Mouse (Mus musculus) forebrain, embryonic 12.5 days (tissue): ENCODE results near the gene Nop16. TPM values are rescaled to one million over a fixed set of nuclear protein-coding genes. Genes with fewer than 3 reads are reported as not detected.

Source experiments
- ATAC-seq: fragments of 200-750 bp; cut with Nextera tagmentation; 2 replicates; pipeline ENCODE4 v1.8.0; 2017; ENCODE audit warnings: moderate TSS enrichment; ENCODE audit not compliant: low FRiP score
- H3K27ac ChIP-seq: fragments of 300-500 bp; sonication (generic); 2 replicates; pipeline ENCODE4 v1.5.1; 2016; ENCODE audit warnings: mild to moderate bottlenecking
- H3K27me3 ChIP-seq: fragments of 300-500 bp; sonication (generic); 2 replicates; pipeline ENCODE4 v1.6.1; 2016; ENCODE audit warnings: mild to moderate bottlenecking
- H3K36me3 ChIP-seq: fragments of 300-500 bp; sonication (generic); replicated peaks from 2 replicates; pipeline ENCODE4 v1.6.1; 2016; ENCODE audit warnings: mild to moderate bottlenecking
- H3K4me1 ChIP-seq: fragments of 300-500 bp; sonication (generic); 2 replicates; pipeline ENCODE4 v1.6.1; 2016
- H3K4me2 ChIP-seq: fragments of 300-500 bp; sonication (generic); 2 replicates; pipeline ENCODE4 v1.6.1; 2016; ENCODE audit warnings: mild to moderate bottlenecking, moderate library complexity
- H3K4me3 ChIP-seq: fragments of 300-500 bp; sonication (generic); replicated peaks from 2 replicates; pipeline ENCODE4 v1.5.1; 2016; ENCODE audit warnings: mild to moderate bottlenecking
- H3K9ac ChIP-seq: fragments of 300-500 bp; sonication (generic); 2 replicates; pipeline ENCODE4 v1.6.1; 2016; ENCODE audit warnings: mild to moderate bottlenecking
- H3K9me3 ChIP-seq: fragments of 300-500 bp; sonication (generic); 2 replicates; pipeline ENCODE4 v1.6.1; 2016
- WGBS: fragments of 180-500 bp; shearing (Covaris S2); methylation state at CpG from one replicate; pipeline ENCODE4 v1.1.7; 2016; 5-methylcytosine and 5-hydroxymethylcytosine counted together
- polyA plus RNA-seq: library from polyadenylated mRNA; unstranded; fragments of >200 nt; fragmentation: Nextera tagmentation; extraction: Ambion mirVana; gene quantifications from 2 replicates; pipeline ENCODE4 v1.2.1, GENCODE M21; 2016

The Nop16 gene
- polyA plus RNA-seq, 1 experiment from 2014 or later: 62.0 TPM

DNA sequence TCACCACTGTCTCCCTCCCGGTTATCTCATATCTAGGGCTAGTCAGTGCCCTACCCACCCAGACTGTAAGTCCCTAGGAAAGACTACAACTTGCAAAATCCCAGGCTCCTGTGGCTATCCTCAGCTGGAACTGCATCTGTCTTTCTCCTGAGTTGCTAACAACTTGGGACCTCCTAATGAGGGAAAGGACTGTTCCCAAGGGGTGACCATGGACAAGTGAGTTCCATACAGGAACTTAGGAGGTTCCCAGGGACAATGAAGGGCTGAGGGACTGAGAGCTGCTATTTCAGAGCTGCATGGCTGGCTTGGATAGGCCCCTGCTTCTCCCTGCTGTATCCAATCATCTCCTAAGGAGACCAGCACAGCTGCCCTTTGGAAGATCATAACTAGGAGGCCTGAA is 19.4 kb upstream of the Nop16 start:
- peaks cover 64% of the 10 kb centered on the region for H3K27me3 ChIP-seq
- no peak overlapping the region for H3K4me2 ChIP-seq
- H3K9ac ChIP-seq: no peak overlapping the region

DNA sequence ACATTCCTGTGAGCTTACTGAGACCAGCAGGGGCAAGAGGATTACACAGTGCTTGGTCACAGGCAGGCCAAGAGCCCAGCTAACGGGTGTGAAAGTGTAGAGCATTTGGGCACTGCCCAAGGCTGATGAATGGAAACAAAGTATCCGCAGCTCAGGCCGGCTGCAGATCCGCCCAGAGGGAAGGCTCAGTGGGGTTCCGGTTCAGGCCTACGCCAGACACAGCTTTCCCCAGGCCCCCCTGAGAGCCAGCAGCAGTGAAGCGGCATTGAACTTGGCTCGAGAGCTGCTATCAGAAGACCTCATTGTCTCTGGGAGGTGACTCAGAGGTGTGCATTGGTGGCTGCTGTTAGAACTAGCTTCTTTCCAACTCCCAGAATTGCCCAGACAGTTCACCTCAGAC is 18.8 kb upstream of the Nop16 start:
- Histone ChIP-seq H3K27ac (no peak overlapping the region), H3K9ac (no peak overlapping the region), H3K9me3 (no peaks in the 10 kb centered on the region), H3K4me3 (no peak overlapping the region), H3K4me1 (peaks cover 29% of the 10 kb centered on the region), H3K27me3 (peaks cover 64% of the 10 kb centered on the region), H3K4me2 (peak overlapping the region; percentile 21; the same call in 1 of the 2 replicates), H3K36me3 (no peaks in the 10 kb centered on the region)
- ATAC-seq: no peak
- 8% methylated on average over 8 of the region's 8 CpGs for WGBS

More for the DNA sequence above, 19.4 kb upstream of the Nop16 start:
- 14% methylated on average over 1 of the region's 1 CpGs for WGBS
- no peaks in the 10 kb centered on the region for H3K9me3 ChIP-seq
- no peak overlapping the region for H3K4me3 ChIP-seq
- no peak for ATAC-seq
- peaks cover 24% of the 10 kb centered on the region for H3K4me1 ChIP-seq
- H3K27ac ChIP-seq: no peak overlapping the region
- no peaks in the 10 kb centered on the region for H3K36me3 ChIP-seq

- H3K4me3 ChIP-seq: no peak overlapping the region
- no peak overlapping the region for H3K4me2 ChIP-seq
- 77% methylated on average over 3 of the region's 3 CpGs for whole genome bisulfite sequencing
- H3K9ac ChIP-seq: no peak overlapping the region
- H3K36me3 ChIP-seq: no peaks in the 10 kb centered on the region
- no peak overlapping the region for H3K27ac ChIP-seq
- H3K4me1 ChIP-seq: peaks cover 34% of the 10 kb centered on the region
- ATAC-seq: no peak
- H3K9me3 ChIP-seq: no peaks in the 10 kb centered on the region
- H3K27me3 ChIP-seq: peaks cover 68% of the 10 kb centered on the region
These were observed 18.1 kb upstream of the Nop16 start for GRCm38 (mm10) chr13:54608002-54608401.

DNA sequence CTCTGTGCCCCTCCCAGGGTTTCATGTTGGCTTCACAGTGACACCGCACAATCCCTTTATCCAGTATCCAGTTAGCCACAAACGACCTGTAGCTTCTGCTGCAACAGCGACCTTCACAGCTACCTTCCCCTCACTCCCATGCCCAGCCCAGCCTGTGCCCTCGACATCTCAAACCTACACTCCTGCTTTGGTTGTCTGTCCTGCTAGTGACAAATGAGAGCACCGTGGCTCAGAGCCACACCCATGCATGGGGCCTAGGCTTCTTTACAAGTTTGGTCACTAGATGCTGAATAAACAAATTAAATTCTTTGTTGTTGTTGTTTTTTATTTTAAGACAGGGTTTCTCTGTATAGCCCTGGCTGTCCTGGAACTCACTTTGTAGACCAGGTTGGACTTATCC is 17.3 kb upstream of the Nop16 start:
- Histone ChIP-seq H3K27me3 (peaks cover 76% of the 10 kb centered on the region), H3K4me2 (no peak overlapping the region), H3K27ac (no peak overlapping the region), H3K4me1 (peaks cover 34% of the 10 kb centered on the region), H3K9me3 (no peaks in the 10 kb centered on the region), H3K9ac (no peak overlapping the region), H3K36me3 (no peaks in the 10 kb centered on the region), H3K4me3 (no peak overlapping the region)
- WGBS: 77% methylated on average over 5 of the region's 5 CpGs
- ATAC-seq: no peak

- no peak for ATAC-seq
- Histone ChIP-seq H3K27ac (no peak overlapping the region), H3K4me3 (no peak overlapping the region), H3K27me3 (peaks cover 77% of the 10 kb centered on the region), H3K9me3 (no peaks in the 10 kb centered on the region), H3K4me2 (no peak overlapping the region), H3K36me3 (no peaks in the 10 kb centered on the region), H3K4me1 (peaks cover 21% of the 10 kb centered on the region), H3K9ac (no peak overlapping the region)
- 78% methylated on average over 5 of the region's 5 CpGs for WGBS
These were observed 15.5 kb upstream of the Nop16 start for GRCm38 (mm10) chr13:54605426-54605825.

GRCm38 (mm10) chr13:54604221-54604620 is 14.3 kb upstream of the Nop16 start:
- no peak overlapping the region for H3K4me2 ChIP-seq
- peaks cover 65% of the 10 kb centered on the region for H3K27me3 ChIP-seq
- no peak overlapping the region for H3K4me3 ChIP-seq
- H3K9me3 ChIP-seq: no peaks in the 10 kb centered on the region
- 31% methylated on average over 4 of the region's 4 CpGs for WGBS
- ATAC-seq: no peak
- H3K36me3 ChIP-seq: 0 out of 2 replicates have a peak, but pooled peaks cover 2% of the 10 kb centered on the region
- H3K27ac ChIP-seq: no peak overlapping the region
- H3K4me1 ChIP-seq: peaks cover 19% of the 10 kb centered on the region
- H3K9ac ChIP-seq: no peak overlapping the region

DNA sequence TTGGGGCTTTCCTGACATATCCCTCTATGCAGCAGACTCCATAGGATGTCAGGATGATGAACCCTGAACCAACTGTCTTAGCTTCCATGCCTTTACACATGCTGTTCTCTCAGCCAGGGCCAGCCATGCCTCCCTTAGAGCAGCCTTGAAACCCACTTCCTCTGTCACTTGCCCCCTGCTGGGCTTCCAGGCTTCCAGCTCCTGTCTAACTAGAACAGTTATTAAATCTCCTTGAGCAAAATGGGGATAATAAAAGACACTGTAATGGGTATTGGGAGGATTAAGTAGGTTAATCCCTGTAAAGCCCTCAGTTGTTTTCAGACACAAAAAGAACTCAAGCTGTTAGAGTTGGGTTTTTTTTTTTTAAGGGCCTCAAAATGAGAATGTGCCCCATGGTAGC is 13.6 kb upstream of the Nop16 start:
- Histone ChIP-seq H3K36me3 (0 out of 2 replicates have a peak, but pooled peaks cover 5% of the 10 kb centered on the region), H3K4me3 (no peak overlapping the region), H3K4me2 (no peak overlapping the region), H3K4me1 (peaks cover 12% of the 10 kb centered on the region; the same call in 1 of the 2 replicates), H3K9ac (no peak overlapping the region), H3K27ac (no peak overlapping the region), H3K27me3 (peaks cover 58% of the 10 kb centered on the region), H3K9me3 (no peaks in the 10 kb centered on the region)
- no peak for ATAC-seq

- peaks cover 57% of the 10 kb centered on the region for H3K27me3 ChIP-seq
- 57% methylated on average over 3 of the region's 3 CpGs for WGBS
These were observed 12.8 kb upstream of the Nop16 start for GRCm38 (mm10) chr13:54602639-54603111.

GRCm38 (mm10) chr13:54598622-54599143 is 8.8 kb upstream of the Nop16 start:
- no peak overlapping the region for H3K9ac ChIP-seq
- H3K4me3 ChIP-seq: no peak overlapping the region
- ATAC-seq: no peak
- peaks cover 5% of the 10 kb centered on the region; the same call in 1 of the 2 replicates for H3K4me1 ChIP-seq
- H3K27ac ChIP-seq: no peak overlapping the region
- WGBS: 89% methylated on average over 12 of the region's 12 CpGs
- H3K9me3 ChIP-seq: no peaks in the 10 kb centered on the region
- H3K4me2 ChIP-seq: no peak overlapping the region
- H3K27me3 ChIP-seq: peaks cover 31% of the 10 kb centered on the region
- H3K36me3 ChIP-seq: peaks cover 11% of the 10 kb centered on the region; the same call in 1 of the 2 replicates

More at GRCm38 (mm10) chr13:54602639-54603111, 12.8 kb upstream of the Nop16 start:
- ATAC-seq: no peak
- H3K27ac ChIP-seq: no peak overlapping the region
- H3K9me3 ChIP-seq: no peaks in the 10 kb centered on the region
- no peak overlapping the region for H3K4me2 ChIP-seq
- no peak overlapping the region for H3K4me3 ChIP-seq
- H3K4me1 ChIP-seq: peaks cover 11% of the 10 kb centered on the region; the same call in 1 of the 2 replicates
- H3K9ac ChIP-seq: no peak overlapping the region
- H3K36me3 ChIP-seq: peaks cover 9% of the 10 kb centered on the region; the same call in 1 of the 2 replicates

DNA sequence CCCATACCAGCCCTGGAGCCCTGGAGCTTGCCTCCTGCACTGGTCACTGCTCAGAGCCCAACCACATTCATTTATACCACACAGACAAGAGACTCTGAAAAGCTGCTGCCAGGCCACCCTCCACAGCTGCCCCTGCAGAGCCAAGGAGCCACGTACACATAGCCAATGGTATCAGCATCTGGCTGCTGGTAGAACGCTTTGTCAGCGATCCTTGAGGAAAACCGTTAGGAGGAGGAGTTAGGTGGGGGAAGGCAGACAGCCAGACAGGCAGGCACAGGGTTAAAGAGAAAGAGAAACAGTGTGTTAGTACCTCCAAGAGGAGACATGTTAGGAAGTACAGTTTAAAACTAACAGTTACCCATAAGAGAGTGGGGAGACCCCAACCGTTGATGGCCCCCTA is 7.0 kb upstream of the Nop16 start:
- peaks cover 2% of the 10 kb centered on the region; the same call in 1 of the 2 replicates for H3K4me1 ChIP-seq
- peaks cover 15% of the 10 kb centered on the region for H3K27me3 ChIP-seq
- WGBS: 73% methylated on average over 5 of the region's 5 CpGs
- no peak overlapping the region for H3K9ac ChIP-seq
- no peak overlapping the region for H3K4me2 ChIP-seq
- no peak overlapping the region for H3K27ac ChIP-seq
- no peaks in the 10 kb centered on the region for H3K9me3 ChIP-seq
- H3K4me3 ChIP-seq: no peak overlapping the region
- ATAC-seq: no peak
- peaks cover 14% of the 10 kb centered on the region; the same call in 1 of the 2 replicates for H3K36me3 ChIP-seq

DNA sequence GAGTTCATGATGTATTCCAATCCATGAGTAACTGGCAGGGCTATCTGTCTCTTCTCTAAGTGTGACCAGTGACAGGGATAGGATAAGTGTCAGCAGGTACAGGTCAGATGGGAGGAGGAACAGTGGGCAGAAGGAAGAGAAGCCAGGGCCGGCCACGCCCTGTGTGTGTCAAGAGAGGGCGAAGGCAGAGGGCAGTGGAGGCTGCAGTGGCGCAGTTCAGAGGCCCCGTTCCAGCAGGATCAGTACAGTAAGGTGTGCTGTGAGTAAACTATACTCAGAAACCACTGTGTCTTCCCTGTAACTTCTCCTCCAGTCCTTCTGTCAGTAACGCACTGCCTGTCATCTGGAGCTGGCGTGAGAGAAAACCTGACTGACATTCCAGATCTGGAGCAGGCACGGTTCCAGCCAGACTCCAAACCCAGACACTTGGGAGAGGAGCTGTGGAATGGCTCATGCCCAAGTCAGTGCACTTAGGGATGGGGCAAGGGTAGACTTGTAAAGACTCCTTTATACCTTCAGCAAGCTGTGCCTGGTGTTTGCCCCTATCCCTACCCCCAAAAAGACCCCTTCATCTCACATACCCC is 6.3 kb upstream of the Nop16 start:
- Histone ChIP-seq H3K4me3 (no peak overlapping the region), H3K27ac (no peak overlapping the region), H3K9ac (no peak overlapping the region), H3K27me3 (peaks cover 11% of the 10 kb centered on the region), H3K9me3 (no peaks in the 10 kb centered on the region), H3K4me1 (peaks cover 9% of the 10 kb centered on the region), H3K36me3 (peaks cover 14% of the 10 kb centered on the region; the same call in 1 of the 2 replicates), H3K4me2 (no peak overlapping the region)
- 89% methylated on average over 8 of the region's 8 CpGs for WGBS
- ATAC-seq: no peak

DNA sequence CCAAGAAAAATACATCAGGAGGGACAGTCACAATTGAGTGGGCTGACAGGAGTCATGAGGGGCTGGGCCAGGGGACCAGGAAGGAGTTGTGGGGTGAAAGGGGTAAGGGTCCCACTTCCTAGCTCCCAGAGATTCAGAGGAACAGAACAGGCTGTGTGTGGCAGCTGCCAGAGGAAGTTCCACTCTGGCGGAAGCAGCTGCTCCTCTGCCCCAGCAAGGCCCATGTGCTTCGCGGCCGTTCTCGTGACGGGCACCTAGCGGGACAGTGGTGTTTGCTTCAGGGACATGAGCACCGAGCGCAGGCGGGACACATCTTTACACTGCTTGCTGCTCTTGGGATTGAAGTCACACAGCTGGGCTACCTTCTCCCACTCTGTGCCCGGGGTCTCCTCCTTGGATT is 3.7 kb upstream of the Nop16 start:
- no peak for ATAC-seq
- 88% methylated on average over 11 of the region's 11 CpGs for WGBS
- 0 out of 2 replicates have a peak, but pooled peaks cover 5% of the 10 kb centered on the region for H3K27me3 ChIP-seq
- H3K4me1 ChIP-seq: peaks cover 23% of the 10 kb centered on the region
- H3K4me2 ChIP-seq: no peak overlapping the region
- no peaks in the 10 kb centered on the region for H3K9me3 ChIP-seq
- H3K9ac ChIP-seq: no peak overlapping the region
- H3K36me3 ChIP-seq: peaks cover 8% of the 10 kb centered on the region; the same call in 1 of the 2 replicates
- no peak overlapping the region for H3K4me3 ChIP-seq
- no peak overlapping the region for H3K27ac ChIP-seq
